Mouse (Mus musculus): ENCODE measurements around the gene Cbarp. TPM values are rescaled to one million over a fixed set of nuclear protein-coding genes. Genes with fewer than 3 reads are reported as not detected.
A peak's percentile ranks its signal among the peaks of the same experiment; 100 is the strongest.

The Cbarp gene
- total and polyA plus RNA-seq, 3 experiments = 0.19 to 2.4 (median 2.3) TPM

DNA sequence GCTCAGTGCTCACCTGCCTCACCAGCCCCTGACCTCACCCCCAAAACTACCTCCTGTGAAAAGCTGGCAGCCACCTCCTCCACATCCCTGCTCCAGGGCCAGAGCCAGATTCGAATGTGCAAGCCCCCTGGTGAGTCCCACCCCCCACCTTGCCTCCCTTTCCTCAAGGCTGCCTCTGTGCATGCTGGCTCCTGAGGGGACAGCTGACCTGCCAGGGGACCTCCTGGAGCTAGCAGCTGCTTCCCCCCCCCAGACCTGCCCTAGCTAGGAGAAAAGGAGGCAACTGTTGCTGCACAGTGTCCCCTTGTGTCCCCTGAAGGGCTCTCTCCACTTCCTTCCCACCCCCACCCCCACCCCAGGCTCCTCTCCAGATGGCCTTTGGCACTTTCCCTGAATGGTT is 14.6 kb upstream of the Cbarp start:
- H3K9ac ChIP-seq (ENCODE audit: insufficient read depth, low read depth) = no peak overlapping the region
- peaks cover 22 to 63% of the 10 kb centered on the region in 2 experiments for H3K4me1 ChIP-seq (ENCODE audit: control insufficient read depth in 1 of 2, insufficient read depth in 2 of 2)
- TF ChIP-seq BHLHE40 (IDR thresholded peaks at IDR 0.05; ENCODE audit: low read depth, low read length) (no peak), MAFK (IDR thresholded peaks at IDR 0.05; ENCODE audit: insufficient replicate concordance, low read length) (no peak), ZNF384 (IDR thresholded peaks at IDR 0.05; ENCODE audit: low read depth, low read length) (no peak), PAX5 (IDR thresholded peaks at IDR 0.05; ENCODE audit: low read length) (no peak), POLR2AphosphoS2 (IDR thresholded peaks at IDR 0.05; ENCODE audit: low read depth, low read length) (no peak), GABPA (IDR thresholded peaks at IDR 0.05; ENCODE audit: insufficient replicate concordance, low read depth, low read length) (no peak), JUND (conservative IDR thresholded peaks at IDR 0.05; ENCODE audit: low read depth, low read length) (no peak), ZKSCAN1 (IDR thresholded peaks at IDR 0.05; ENCODE audit: borderline replicate concordance, low read depth, low read length) (no peak), RCOR1 (conservative IDR thresholded peaks at IDR 0.05; ENCODE audit: low read depth, low read length) (no peak), KAT2A (IDR thresholded peaks at IDR 0.05; ENCODE audit: insufficient replicate concordance, low read length) (no peak), MXI1 (IDR thresholded peaks at IDR 0.05; ENCODE audit: low read depth, low read length) (no peak), SMC3 (IDR thresholded peaks at IDR 0.05; ENCODE audit: low read depth, low read length) (no peak), ETS1 (conservative IDR thresholded peaks at IDR 0.05; ENCODE audit: low read depth, low read length) (no peak), NRF1 (IDR thresholded peaks at IDR 0.05; ENCODE audit: low read depth, low read length) (no peak), CHD1 (IDR thresholded peaks at IDR 0.05; ENCODE audit: low read depth, low read length) (no peak), RAD21 (IDR thresholded peaks at IDR 0.05; ENCODE audit: low read depth, low read length) (no peak), MAX (IDR thresholded peaks at IDR 0.05; ENCODE audit: low read length) (no peak), JUN (IDR thresholded peaks at IDR 0.05; ENCODE audit: insufficient read depth, low read depth, low read length) (no peak)
- no peaks in the 10 kb centered on the region for H3K9me3 ChIP-seq (replicated peaks; ENCODE audit: low read length)
- no peak for DNase-seq (ENCODE audit: extremely low read depth)
- H3K27me3 ChIP-seq (replicated peaks) = no peaks in the 10 kb centered on the region
- H3K4me2 ChIP-seq (ENCODE audit: insufficient read depth, low read depth, poor library complexity, severe bottlenecking) = no peak overlapping the region
- H3K4me3 ChIP-seq (replicated peaks in 1 of 3; ENCODE audit: low read depth in 2 of 3, low read length in 2 of 3, poor library complexity in 1 of 3) = no peak overlapping the region
- dilution Hi-C loops (cut with MboI; ENCODE audit: extremely low pct_ligation_motif_present, extremely low pct_unique_long_range_greater_than_20kb, low sequenced_read_pairs) (no loop called here), in situ Hi-C loops (cut with MboI; ENCODE audit: low pct_ligation_motif_present, low pct_unique_long_range_greater_than_20kb, low sequenced_read_pairs) (no loop called here)
- H3K36me3 ChIP-seq (replicated peaks in 1 of 2; ENCODE audit: control insufficient read depth in 1 of 2, insufficient read depth in 1 of 2, low read length in 1 of 2) = peaks cover 40 to 51% of the 10 kb centered on the region in 2 experiments
- peak overlapping the region; percentile 24; the same call in 1 of the 2 replicates for H3K27ac ChIP-seq (ENCODE audit: insufficient read depth, low read depth)
- H3K79me2 ChIP-seq (replicated peaks; ENCODE audit: control insufficient read depth, extremely low read depth, insufficient read depth, poor library complexity, severe bottlenecking) = peaks cover 15% of the 10 kb centered on the region

GRCm38 (mm10) chr10:80154384-80154783 is 13.7 kb upstream of the Cbarp start:
- no peak for DNase-seq (ENCODE audit: extremely low read depth)
- Histone ChIP-seq H3K79me2 (replicated peaks; ENCODE audit: control insufficient read depth, extremely low read depth, insufficient read depth, poor library complexity, severe bottlenecking) (peaks cover 15% of the 10 kb centered on the region), H3K27me3 (replicated peaks) (no peaks in the 10 kb centered on the region), H3K4me3 (replicated peaks in 1 of 3; ENCODE audit: low read depth in 2 of 3, low read length in 2 of 3, poor library complexity in 1 of 3) (no peak overlapping the region), H3K4me2 (ENCODE audit: insufficient read depth, low read depth, poor library complexity, severe bottlenecking) (no peak overlapping the region), H3K9me3 (replicated peaks; ENCODE audit: low read length) (no peaks in the 10 kb centered on the region), H3K9ac (ENCODE audit: insufficient read depth, low read depth) (no peak overlapping the region), H3K4me1 (ENCODE audit: control insufficient read depth in 1 of 2, insufficient read depth in 2 of 2) (peaks cover 22 to 60% of the 10 kb centered on the region in 2 experiments), H3K36me3 (replicated peaks in 1 of 2; ENCODE audit: control insufficient read depth in 1 of 2, insufficient read depth in 1 of 2, low read length in 1 of 2) (peaks cover 40 to 51% of the 10 kb centered on the region in 2 experiments), H3K27ac (ENCODE audit: insufficient read depth, low read depth) (no peak overlapping the region)
- no peak for TF ChIP-seq PAX5 (IDR thresholded peaks at IDR 0.05; ENCODE audit: low read length)
- in situ Hi-C loops (cut with MboI; ENCODE audit: low pct_ligation_motif_present, low pct_unique_long_range_greater_than_20kb, low sequenced_read_pairs) = no loop called here
- dilution Hi-C loops (cut with MboI; ENCODE audit: extremely low pct_ligation_motif_present, extremely low pct_unique_long_range_greater_than_20kb, low sequenced_read_pairs) = no loop called here
